Mouse (Mus musculus): ENCODE measurements around the gene Wdr95. TPM values are rescaled to one million over a fixed set of nuclear protein-coding genes. Genes with fewer than 3 reads are reported as not detected.

Wdr95 gene
- polyA plus RNA-seq, 1 experiment from 2014 or later, result 0.24 TPM

DNA sequence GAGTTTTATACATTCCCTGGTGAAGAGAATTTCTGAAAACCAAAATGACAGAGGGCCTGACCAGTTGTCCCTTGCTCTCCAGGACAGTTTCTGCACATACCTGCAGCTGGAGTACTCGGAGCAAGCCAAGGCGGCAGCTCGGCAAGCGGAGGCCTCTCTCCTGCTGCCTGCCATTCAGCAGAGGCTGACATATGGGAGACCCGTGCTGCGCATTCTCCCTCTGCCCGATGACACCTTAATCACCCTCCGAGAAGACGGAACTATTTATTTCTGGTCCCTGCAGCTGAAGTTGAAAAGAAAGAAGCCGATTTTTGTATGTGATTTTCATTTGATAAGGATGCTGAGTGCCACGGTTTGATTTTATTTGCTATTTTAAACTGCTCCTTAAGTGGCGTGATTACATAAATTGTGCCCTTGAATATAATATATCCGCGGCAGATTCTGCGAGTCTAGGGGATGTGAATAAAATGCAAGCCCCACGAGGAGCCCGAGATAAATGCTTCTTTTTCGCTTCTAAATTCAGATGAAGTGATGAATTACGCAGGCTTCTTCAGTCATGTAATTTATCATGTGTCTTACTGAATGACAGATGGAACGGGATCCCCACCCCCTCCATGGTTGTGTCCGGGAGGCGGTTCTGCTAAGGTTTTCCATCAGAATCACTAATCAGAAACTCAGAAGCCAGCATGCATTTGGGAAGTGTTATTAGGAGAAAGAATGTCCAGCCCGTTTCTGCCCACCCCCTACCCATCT is 24.9 kb upstream of the Wdr95 start:
- Histone ChIP-seq H3K9me3 (0 out of 2 replicates have a peak, but pooled peaks cover 4% of the 10 kb centered on the region), H3K27me3 (no peaks in the 10 kb centered on the region), H3K4me2 (no peak overlapping the region), H3K36me3 (no peaks in the 10 kb centered on the region), H3K4me3 (no peak overlapping the region), H3K9ac (no peak overlapping the region), H3K4me1 (peaks cover 3% of the 10 kb centered on the region; the same call in 1 of the 2 replicates), H3K27ac (no peak overlapping the region)
- ATAC-seq (ENCODE audit: insufficient number of reproducible peaks, insufficient read depth, low FRiP score, low TSS enrichment, low read depth), result no peak
- WGBS, result 64% methylated on average over 23 of the region's 23 CpGs

DNA sequence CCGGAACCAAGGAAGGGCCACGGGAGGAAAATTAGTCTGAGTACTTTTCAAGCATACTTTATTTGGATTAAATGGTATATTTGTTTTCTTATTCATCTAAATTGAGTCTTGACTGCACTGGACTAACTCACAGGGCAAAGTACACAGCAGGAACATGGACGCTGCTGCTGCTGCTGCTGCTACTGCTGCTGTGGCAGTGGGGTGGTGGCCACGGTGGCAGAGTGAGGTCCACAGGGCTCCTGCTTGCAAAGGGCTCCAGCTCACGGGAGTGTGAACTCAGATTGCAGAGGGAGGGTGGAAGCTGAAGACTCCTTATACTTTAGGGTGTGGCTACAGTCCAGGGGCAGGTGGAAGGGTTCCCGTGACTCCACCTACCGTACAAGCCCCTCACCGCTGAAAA is 23.5 kb upstream of the Wdr95 start:
- Histone ChIP-seq H3K4me3 (no peak overlapping the region), H3K36me3 (no peaks in the 10 kb centered on the region), H3K27ac (no peak overlapping the region), H3K4me1 (peaks cover 2% of the 10 kb centered on the region; the same call in 1 of the 2 replicates), H3K9me3 (0 out of 2 replicates have a peak, but pooled peaks cover 4% of the 10 kb centered on the region), H3K27me3 (no peaks in the 10 kb centered on the region), H3K9ac (no peak overlapping the region), H3K4me2 (no peak overlapping the region)
- ATAC-seq (ENCODE audit: insufficient number of reproducible peaks, insufficient read depth, low FRiP score, low TSS enrichment, low read depth), result no peak
- 86% methylated on average over 8 of the region's 8 CpGs for WGBS

DNA sequence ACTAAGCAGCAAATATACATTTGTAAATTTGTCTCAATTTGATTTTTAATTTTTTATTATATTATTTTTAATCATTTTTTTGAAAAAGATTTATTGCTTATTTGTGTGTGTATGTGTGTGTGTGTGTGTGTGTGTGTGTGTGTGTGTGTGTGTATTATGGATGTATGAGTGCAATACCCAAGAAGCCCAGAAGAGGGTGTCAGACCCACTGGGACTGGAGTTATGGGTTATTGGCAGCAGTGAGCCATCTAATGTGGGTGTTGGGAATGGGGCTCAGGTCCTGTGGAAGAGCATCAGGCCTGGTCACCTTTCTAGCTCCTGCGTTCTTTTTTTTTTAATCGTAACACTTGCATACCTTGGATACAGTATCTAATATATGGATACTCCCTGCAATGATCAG is 22.4 kb upstream of the Wdr95 start:
- no peaks in the 10 kb centered on the region for H3K36me3 ChIP-seq
- no peaks in the 10 kb centered on the region for H3K4me1 ChIP-seq
- H3K4me2 ChIP-seq, result no peak overlapping the region
- H3K27ac ChIP-seq, result no peak overlapping the region
- H3K9ac ChIP-seq, result no peak overlapping the region
- no peaks in the 10 kb centered on the region for H3K27me3 ChIP-seq
- 0 out of 2 replicates have a peak, but pooled peaks cover 4% of the 10 kb centered on the region for H3K9me3 ChIP-seq
- no peak overlapping the region for H3K4me3 ChIP-seq
- WGBS, result 98% methylated on average over 2 of the region's 2 CpGs
- no peak for ATAC-seq (ENCODE audit: insufficient number of reproducible peaks, insufficient read depth, low FRiP score, low TSS enrichment, low read depth)

DNA sequence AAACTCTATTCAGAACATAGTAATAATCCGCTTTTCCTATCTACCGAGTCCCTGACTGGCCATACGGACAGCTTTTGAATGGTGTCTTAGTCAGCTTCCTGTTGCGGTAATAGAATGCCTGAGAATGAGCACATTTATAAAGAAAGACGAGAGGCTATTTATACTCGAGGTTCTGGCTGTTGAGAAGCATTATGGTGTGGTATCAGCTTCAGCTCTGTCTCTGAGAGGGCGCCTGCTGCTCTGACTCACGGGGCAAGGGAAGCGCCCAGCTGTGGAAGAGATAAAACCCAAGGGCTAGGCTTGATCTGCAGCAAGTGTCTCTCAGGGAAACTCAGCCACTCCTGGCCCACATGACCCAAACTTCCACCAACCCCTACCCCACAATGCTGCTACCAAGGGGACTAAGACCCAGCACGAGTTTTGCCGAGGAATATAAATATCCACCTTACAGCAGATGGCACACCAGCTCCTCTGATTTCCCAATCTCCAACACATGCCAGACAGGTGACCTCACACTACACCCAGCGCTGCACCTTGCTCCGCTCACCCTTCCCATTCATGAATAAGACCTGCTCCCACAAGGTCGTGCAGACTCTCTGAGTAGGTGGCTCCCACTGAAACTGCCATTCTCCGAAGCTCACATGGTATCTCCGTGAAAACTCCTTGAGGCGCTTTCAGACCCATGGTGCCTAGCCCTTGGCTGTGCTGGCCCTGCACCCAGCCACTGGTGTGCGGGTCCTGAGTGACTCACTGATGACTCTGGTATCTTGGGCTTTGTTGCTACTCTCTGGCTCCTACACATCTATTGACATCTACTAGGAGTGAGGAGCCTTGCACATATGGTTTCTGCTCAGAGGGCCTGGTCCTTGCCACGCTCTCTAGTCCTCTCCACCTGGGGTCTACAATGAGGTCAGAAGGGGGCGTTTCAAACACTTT is 20.1 kb upstream of the Wdr95 start:
- no peak overlapping the region for H3K4me2 ChIP-seq
- H3K4me1 ChIP-seq, result peaks cover 1% of the 10 kb centered on the region
- no peaks in the 10 kb centered on the region for H3K27me3 ChIP-seq
- no peak overlapping the region for H3K27ac ChIP-seq
- H3K9me3 ChIP-seq, result 0 out of 2 replicates have a peak, but pooled peaks cover 4% of the 10 kb centered on the region
- no peak overlapping the region for H3K4me3 ChIP-seq
- no peaks in the 10 kb centered on the region for H3K36me3 ChIP-seq
- ATAC-seq (ENCODE audit: insufficient number of reproducible peaks, insufficient read depth, low FRiP score, low TSS enrichment, low read depth), result no peak
- H3K9ac ChIP-seq, result no peak overlapping the region
- WGBS, result 83% methylated on average over 20 of the region's 20 CpGs

DNA sequence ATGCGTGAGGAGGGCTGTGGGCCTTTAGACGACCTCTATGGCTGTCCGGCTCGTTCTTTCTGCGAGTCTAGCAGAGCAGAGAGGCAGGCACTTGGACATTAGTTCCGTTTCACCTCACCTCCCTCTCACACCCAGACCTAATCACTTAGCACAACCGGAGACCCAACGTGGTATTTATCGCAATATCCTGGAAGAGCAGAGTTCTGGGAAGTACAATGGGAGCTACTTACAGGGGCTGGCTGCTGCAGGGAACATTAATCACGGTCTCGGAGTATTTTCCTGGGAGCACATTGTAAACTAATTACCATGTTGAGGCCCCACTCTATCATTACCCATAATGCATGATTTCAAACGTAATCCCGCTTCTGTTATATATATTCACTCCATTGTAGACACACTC is 18.2 kb upstream of the Wdr95 start:
- H3K4me3 ChIP-seq, result no peak overlapping the region
- no peak overlapping the region for H3K4me2 ChIP-seq
- ATAC-seq (ENCODE audit: insufficient number of reproducible peaks, insufficient read depth, low FRiP score, low TSS enrichment, low read depth), result no peak
- H3K9ac ChIP-seq, result no peak overlapping the region
- H3K27me3 ChIP-seq, result no peaks in the 10 kb centered on the region
- WGBS, result 73% methylated on average over 13 of the region's 13 CpGs
- peaks cover 18% of the 10 kb centered on the region for H3K4me1 ChIP-seq
- H3K27ac ChIP-seq, result no peak overlapping the region
- H3K36me3 ChIP-seq, result no peaks in the 10 kb centered on the region
- 0 out of 2 replicates have a peak, but pooled peaks cover 4% of the 10 kb centered on the region for H3K9me3 ChIP-seq

DNA sequence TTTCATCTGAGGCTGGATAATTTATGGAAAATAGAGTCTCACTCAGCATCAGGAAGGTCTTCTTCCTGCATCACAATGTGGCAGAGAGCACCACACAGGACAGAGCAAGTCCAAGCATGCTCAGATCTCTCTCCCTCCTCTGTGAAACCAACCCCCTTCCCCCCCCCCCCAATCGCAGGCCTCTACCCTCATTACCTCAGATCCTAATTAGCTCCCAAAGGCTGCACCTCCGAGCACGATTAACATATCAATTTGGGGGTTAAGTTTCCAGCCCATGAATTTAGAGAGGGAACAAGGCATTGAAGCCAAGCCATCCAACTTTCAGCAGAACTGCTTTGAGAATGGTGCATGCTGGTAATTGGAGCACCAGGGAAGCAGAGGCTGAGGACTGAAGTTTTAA is 15.8 kb upstream of the Wdr95 start:
- Histone ChIP-seq H3K9me3 (no peaks in the 10 kb centered on the region), H3K36me3 (no peaks in the 10 kb centered on the region), H3K4me2 (no peak overlapping the region), H3K4me3 (no peak overlapping the region), H3K4me1 (peaks cover 21% of the 10 kb centered on the region), H3K27ac (no peak overlapping the region), H3K9ac (no peak overlapping the region), H3K27me3 (no peaks in the 10 kb centered on the region)
- WGBS, result 29% methylated on average over 3 of the region's 3 CpGs
- no peak for ATAC-seq (ENCODE audit: insufficient number of reproducible peaks, insufficient read depth, low FRiP score, low TSS enrichment, low read depth)

DNA sequence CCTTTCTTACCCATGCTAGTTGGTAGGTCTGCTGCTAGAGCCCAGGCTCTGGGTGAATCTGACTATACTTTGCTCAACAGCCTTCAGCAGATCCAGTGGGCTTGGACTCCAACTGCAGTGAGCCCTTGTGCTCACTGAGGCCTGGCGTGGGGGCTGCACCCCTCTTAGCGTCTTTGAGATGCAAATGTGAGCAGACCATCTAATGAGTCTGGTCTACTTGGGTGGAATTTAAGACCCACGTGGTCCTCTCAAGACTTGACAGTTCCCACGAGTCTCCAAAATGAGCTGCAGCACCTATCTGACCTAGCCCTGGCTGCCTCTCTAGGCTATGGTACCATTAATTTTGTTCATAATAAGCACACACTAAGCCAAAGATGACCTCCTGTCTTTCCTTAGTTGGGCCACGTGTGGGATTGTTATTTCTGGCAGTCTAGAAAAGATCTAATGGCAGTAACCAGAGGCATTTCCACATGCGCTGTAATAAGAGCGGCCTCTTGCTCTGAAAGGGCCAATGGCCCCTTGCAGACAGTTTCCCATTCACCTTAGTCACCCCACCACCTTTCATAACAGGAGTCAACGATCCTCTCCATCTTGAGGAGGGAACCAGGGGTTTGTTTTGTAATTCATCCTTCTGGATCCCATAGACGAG is 14.9 kb upstream of the Wdr95 start:
- H3K36me3 ChIP-seq, result no peaks in the 10 kb centered on the region
- H3K9me3 ChIP-seq, result no peaks in the 10 kb centered on the region
- no peak overlapping the region for H3K9ac ChIP-seq
- WGBS, result 40% methylated on average over 9 of the region's 9 CpGs
- peak overlapping the region; percentile 74 for H3K27ac ChIP-seq
- peak overlapping the region; percentile 42 for H3K4me2 ChIP-seq
- peaks cover 23% of the 10 kb centered on the region for H3K4me1 ChIP-seq
- H3K27me3 ChIP-seq, result no peaks in the 10 kb centered on the region
- 0 out of 2 replicates have a peak overlapping the region, but pooled peaks have one; percentile 15 for H3K4me3 ChIP-seq
- no peak for ATAC-seq (ENCODE audit: insufficient number of reproducible peaks, insufficient read depth, low FRiP score, low TSS enrichment, low read depth)

DNA sequence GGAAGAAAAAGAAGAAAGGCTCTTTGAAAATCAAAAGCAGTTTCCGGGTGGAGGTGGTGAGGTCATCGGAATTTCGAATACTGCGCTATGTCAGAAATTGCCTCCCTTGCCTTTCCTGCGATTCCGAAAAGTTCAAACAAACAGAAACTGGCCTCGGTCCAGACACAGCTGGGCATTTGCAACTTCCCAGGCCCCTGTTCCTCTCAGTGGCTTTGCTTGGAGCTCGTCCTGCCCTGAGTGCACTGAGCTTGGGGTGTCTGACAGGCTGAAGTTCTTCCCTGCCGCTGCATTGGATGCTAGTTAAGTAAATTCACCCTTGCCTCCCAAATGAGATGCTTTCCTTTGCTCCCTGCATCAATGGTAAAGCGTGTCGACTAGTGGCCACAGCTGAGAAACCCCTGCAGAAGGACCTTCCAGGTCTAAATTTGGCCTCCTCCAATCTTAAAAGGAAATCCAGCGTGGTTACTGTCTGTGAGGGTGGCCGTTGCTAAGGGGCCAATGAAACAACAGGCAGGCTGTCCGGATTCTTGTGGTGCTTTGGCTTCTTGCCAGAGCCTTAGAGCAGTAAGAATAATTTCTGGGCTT is 14.3 kb upstream of the Wdr95 start:
- Histone ChIP-seq H3K27me3 (no peaks in the 10 kb centered on the region), H3K27ac (peak overlapping the region; percentile 74), H3K4me1 (peaks cover 23% of the 10 kb centered on the region), H3K9me3 (no peaks in the 10 kb centered on the region), H3K4me2 (peak overlapping the region; percentile 42), H3K9ac (no peak overlapping the region), H3K36me3 (no peaks in the 10 kb centered on the region), H3K4me3 (peak overlapping the region; percentile 15; the same call in 1 of the 2 replicates)
- WGBS, result 10% methylated on average over 14 of the region's 14 CpGs
- peak; percentile 56; the same call in 1 of the 2 replicates for ATAC-seq (ENCODE audit: insufficient number of reproducible peaks, insufficient read depth, low FRiP score, low TSS enrichment, low read depth)

DNA sequence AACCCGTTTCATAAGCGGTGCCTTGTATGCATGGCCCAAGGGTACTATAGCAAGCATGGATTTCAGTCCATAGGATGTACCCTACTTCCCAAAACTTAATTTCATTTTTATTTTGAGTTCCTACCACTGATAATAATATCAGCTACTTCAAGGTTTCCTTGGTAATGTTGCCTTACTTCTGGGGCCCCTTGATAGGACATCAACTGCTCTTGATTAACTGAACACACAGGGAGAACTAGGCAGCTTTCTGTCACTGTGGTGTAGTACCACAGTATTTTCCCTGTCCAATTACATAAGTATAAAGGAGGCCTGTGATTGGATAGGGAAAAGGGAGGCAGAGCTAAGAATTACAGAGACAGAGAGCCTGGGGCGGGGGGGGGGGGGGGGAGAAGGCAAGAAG is 13.6 kb upstream of the Wdr95 start:
- no peak overlapping the region for H3K4me2 ChIP-seq
- no peak for ATAC-seq (ENCODE audit: insufficient number of reproducible peaks, insufficient read depth, low FRiP score, low TSS enrichment, low read depth)
- H3K4me3 ChIP-seq, result no peak overlapping the region
- H3K9me3 ChIP-seq, result no peaks in the 10 kb centered on the region
- H3K27ac ChIP-seq, result peak overlapping the region; percentile 74; the same call in 1 of the 2 replicates
- H3K36me3 ChIP-seq, result no peaks in the 10 kb centered on the region
- H3K4me1 ChIP-seq, result peaks cover 23% of the 10 kb centered on the region
- WGBS, result 48% methylated on average over 3 of the region's 3 CpGs
- H3K9ac ChIP-seq, result no peak overlapping the region
- H3K27me3 ChIP-seq, result no peaks in the 10 kb centered on the region

DNA sequence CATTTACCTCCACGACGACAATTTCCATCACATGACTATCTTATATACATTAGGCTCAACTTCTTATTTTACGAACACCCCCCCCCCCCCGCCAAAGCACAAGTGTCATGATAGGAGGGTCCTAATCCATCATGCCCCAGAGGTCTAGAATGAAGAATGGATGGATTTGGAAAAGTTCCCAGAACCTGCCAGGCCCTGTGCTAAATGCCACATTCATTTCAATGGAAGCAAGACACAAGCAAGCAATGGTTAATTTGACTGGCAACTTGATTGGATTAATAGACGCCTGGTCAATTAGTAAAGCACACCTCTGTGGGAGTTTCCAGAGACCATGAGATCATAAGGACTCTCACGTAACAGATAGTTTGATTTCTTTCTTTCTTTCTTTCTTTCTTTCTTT is 11.4 kb upstream of the Wdr95 start:
- WGBS, result 69% methylated on average over 6 of the region's 6 CpGs
- Histone ChIP-seq H3K27ac (no peak overlapping the region), H3K36me3 (no peaks in the 10 kb centered on the region), H3K9ac (no peak overlapping the region), H3K9me3 (no peaks in the 10 kb centered on the region), H3K4me2 (no peak overlapping the region), H3K4me1 (peaks cover 28% of the 10 kb centered on the region), H3K4me3 (no peak overlapping the region), H3K27me3 (no peaks in the 10 kb centered on the region)
- no peak for ATAC-seq (ENCODE audit: insufficient number of reproducible peaks, insufficient read depth, low FRiP score, low TSS enrichment, low read depth)

DNA sequence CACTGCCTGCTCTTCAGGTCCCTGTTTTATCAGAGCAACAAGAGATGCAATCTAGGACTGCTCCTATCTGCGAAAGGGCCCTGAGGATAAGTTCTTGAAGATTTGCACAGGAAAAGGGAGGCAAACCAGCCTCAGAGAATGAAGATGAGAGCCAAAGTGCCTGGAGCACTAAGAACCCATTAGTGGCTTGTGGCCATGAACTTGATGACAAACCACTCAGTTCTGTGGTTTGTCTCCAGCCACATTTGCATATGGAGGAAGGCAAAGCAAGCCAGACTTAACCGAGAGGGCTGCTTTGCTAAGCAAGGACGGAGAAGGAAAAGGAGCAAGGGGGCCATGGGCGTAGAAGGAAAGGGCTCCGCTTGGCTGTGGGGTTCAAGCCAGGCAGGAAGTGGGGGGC is 7.7 kb upstream of the Wdr95 start:
- H3K27ac ChIP-seq, result no peak overlapping the region
- no peaks in the 10 kb centered on the region for H3K9me3 ChIP-seq
- no peaks in the 10 kb centered on the region for H3K27me3 ChIP-seq
- no peak overlapping the region for H3K4me3 ChIP-seq
- no peak for ATAC-seq (ENCODE audit: insufficient number of reproducible peaks, insufficient read depth, low FRiP score, low TSS enrichment, low read depth)
- H3K36me3 ChIP-seq, result no peaks in the 10 kb centered on the region
- H3K4me1 ChIP-seq, result peaks cover 25% of the 10 kb centered on the region
- 72% methylated on average over 5 of the region's 5 CpGs for WGBS
- no peak overlapping the region for H3K9ac ChIP-seq
- H3K4me2 ChIP-seq, result no peak overlapping the region
